Mouse (Mus musculus): Measurements from ENCODE around the gene Il18. TPM values are rescaled to one million over a fixed set of nuclear protein-coding genes. Genes with fewer than 3 reads are reported as not detected.
"Not testable (repeated sequence)": the region's sequence is repeated elsewhere in the genome, so short reads cannot be mapped to it uniquely, and the experiment has no call there.

Il18 gene
- polyA plus RNA-seq, 1 experiment from 2014 or later = 25.7 TPM

DNA sequence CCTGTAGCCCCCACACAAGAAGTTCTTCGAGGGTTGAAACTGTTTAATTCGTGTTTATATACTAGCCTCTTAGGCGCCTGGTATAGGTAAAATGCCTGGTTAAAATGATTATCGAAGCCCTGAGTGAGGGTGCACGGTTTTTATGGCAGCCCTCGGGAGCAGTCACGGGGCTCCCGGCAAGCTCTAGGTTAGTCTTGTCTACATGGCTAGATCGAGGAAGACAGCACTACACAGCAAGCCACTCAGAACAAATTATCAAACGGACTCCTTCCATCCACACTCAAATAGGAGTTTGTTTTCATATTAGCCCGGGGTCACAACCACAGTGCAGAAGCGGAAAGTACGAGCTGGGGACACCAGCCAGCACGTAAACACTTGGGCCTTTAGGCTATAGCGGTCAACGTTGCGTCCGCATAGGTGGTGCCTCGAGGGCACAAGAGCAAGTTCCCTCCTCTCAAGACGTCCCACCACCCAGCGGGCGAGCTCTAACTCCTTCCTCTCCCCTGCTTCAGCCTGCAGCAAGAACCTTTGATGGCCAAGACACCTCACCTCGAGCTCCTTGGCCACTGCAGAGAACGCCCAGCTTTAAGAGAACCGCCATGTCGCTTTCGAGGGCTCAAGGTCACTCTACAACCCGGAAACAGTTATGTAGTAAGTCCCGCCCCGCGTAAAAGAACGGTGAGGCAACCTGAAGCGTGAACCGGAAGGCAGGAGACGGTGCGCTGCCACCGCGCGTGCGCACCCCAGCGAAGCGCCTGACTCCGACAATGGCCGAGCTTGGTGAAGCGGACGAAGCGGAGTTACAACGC, 48.8 kb downstream of the Il18 start, which contains the start of the genes Sdhd and Timm8b:
Gene Sdhd (minus strand): TSS at position 624 of the 809 bp plus-strand sequence.
Gene Timm8b (plus strand): TSS at position 722 of the 809 bp plus-strand sequence.
- DNase-seq (ENCODE audit: low spot score) = peak; percentile 96

DNA sequence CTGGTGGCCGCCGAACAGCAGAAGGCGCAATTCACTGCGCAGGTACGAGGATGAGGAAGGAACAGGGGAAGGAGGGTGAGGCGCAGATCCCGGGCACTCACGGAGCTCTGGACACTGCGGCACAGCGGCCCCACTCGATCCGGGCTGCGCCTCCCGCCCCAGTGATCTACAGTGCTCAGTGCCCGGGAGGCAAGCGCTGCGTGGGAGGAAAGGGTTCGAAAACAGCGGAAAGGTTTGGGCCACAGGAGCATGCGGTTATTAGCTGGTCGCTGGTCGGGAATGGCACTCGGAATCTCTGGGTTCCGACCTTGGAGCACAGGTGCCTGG, 49.3 kb downstream of the Il18 start:
- DNase-seq (ENCODE audit: low spot score) = no peak

DNA sequence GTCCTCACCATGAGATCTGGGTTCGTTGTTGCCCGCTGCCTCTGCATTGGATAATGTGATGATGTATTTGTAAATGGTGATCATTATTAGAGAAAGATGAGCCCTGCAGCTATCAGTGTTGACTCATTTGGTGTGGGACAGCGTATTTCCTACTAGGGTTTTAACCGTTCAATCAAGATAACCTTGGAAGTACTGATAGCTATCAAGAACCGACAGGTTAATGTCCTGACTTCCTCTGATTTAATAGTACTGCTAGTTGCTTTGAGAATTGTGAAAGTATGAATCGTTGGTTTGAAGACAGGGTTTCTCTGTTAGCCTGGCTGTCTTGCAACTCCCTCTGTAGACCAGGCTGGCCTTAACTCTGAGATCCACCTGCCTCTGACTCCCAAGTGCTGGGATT, 49.7 kb downstream of the Il18 start:
- no peak for DNase-seq (ENCODE audit: low spot score)

DNA sequence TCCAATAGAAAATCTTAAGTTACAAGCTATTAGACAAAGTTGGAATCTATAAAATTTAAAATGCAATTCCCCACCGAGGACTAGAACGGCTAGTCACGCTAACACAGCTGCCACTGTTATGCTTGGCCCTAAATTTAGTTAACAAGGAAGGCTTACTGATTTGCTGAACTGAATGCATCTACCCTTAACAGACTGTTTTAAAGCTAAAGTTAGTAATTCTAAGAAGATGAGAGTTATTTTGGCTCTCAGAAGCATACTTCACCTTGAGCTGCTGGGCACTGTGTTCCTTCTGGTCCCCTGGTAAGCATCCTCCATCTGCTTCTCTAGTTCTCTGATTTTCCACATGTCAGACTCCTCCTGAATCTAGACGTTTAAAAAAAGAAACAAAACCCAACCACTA, 57.5 kb downstream of the Il18 start:
- DNase-seq (ENCODE audit: low spot score) = no peak

DNA sequence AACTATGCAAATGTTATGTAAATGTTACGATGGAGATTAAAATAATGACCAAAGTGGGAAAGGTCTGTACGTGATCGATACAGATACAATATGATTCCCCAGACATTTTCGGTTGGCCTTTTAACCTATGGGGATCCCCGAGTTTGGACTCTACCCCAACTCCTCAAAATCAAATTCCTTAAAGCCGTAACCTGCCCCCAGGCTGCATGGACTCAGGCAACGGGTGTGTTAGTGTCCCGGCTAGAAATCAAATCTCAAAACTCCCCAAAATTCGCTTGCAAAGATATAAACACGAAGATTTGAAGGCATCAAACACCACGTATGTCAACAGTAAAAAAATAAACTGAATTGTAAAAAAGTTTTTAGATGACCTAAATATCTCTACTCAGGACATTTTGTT, 61.5 kb downstream of the Il18 start:
- DNase-seq (ENCODE audit: low spot score) = no peak

DNA sequence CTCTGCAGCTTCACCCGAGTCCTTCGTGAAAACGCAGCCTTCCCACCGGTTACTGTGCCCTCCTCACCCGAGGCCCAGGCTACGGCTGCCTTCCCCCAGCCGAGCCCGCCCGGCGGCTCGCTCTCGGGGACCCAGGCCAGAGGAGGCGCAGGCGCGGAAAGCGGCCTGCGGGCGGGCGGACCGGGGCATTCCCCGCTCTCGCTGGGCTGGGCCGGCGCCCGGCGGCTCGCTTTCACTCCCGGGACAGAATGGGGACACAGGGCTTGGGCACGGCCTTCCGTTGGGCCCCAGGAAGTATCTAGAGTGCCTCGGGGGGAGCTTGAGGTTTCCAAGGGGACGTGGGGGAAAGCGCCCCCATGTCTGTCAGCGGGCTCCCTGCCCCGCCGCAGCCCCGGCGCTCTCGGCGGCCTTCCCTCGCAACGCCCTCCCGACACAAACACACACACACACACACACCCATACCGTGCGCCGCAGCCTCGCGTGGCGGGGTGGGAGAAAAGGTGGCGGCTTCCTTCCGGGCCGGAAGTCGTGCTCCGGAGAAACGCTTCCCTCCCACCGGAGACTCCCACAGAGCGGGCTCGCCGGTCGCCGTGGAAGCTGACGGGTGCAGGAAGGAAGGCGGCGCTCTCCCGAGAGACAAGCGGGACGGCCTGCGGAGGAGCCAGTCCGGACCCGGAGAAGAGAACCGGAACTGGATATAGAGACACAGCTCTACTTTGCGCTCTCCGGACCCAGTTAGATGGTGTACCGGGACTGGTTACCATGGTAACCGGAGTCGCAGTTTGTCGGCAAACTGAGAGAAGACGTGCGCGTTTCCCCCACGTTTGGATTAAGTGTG, 62.4 kb downstream of the Il18 start, which contains the start of the genes Pih1d2 and Nkapd1:
Gene Pih1d2 (plus strand): TSS at position 556 of the 838 bp plus-strand sequence.
Gene Nkapd1 (minus strand): TSS at position 699 of the 838 bp plus-strand sequence.
- peak; percentile 91 for DNase-seq (ENCODE audit: low spot score)

DNA sequence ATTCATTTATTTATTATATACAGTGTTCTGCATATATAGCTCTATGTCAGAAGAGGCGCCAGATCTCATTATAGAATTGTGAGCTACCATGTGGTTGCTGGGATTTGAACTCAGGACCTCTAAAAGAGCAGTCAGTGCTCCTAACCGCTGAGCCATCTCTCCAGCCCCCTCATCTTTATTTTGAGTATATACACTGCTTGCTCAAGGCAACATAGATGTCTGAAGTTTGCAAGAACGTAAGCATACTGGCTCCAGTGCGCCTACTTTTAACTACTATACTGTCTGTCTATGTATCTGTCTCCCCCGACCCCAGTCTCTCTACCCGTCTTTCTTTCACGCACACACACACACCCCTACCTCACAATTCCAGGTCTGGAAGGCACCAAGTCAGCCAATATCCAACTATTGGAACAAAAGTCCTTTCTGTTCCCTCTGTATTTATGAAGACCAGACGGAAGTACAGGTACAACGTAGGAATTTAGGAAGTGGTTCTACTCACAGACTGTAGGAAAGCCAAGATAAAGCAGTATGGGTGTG, 63.2 kb downstream of the Il18 start:
- DNase-seq (ENCODE audit: low spot score) = no peak

DNA sequence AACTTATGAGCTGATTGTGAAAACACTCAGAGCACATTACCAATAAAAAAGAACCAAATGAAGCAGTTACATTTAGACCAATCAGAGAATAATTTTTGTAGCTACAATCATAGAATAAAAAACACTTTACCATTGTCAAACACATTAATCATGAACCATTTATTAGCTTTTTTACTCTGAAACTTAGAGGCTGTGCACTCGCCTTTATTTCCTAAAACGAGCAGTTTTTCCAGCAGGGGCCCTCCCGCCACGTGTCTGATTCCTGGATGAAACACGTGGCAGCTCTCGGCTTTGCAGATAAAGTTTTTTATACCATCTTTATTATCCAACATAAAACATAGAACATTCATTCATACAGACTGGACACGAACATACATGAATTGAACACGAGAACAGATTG, 76.3 kb downstream of the Il18 start:
- DNase-seq (ENCODE audit: low spot score) = not testable (repeated sequence)

Other genes starting within 250 kb of the Il18 start
- gene Rpl10-ps3, start 209.9 kb upstream of the Il18 start, polyA plus RNA-seq (2015; fragmentation: Nextera tagmentation; extraction: Ambion mirVana) = 211 and 235 TPM in 2 replicates
- gene Plet1, start 60.3 kb upstream of the Il18 start, polyA plus RNA-seq (2015; fragmentation: Nextera tagmentation; extraction: Ambion mirVana) = 5.0 and 5.3 TPM in 2 replicates
- 141 and 158 TPM in 2 replicates for gene Pts, start 26.1 kb upstream of the Il18 start, polyA plus RNA-seq (2015; fragmentation: Nextera tagmentation; extraction: Ambion mirVana)
- 0.39 and 0.45 TPM in 2 replicates for gene Bco2, start 354 bp downstream of the Il18 start, polyA plus RNA-seq (2015; fragmentation: Nextera tagmentation; extraction: Ambion mirVana)
- not detected in 2 replicates for gene Tex12, start 6.5 kb downstream of the Il18 start, polyA plus RNA-seq (2015; fragmentation: Nextera tagmentation; extraction: Ambion mirVana)
- gene Sdhd, start 49.0 kb downstream of the Il18 start, polyA plus RNA-seq (2015; fragmentation: Nextera tagmentation; extraction: Ambion mirVana) = 303 and 309 TPM in 2 replicates
- gene Timm8b, start 49.1 kb downstream of the Il18 start, polyA plus RNA-seq (2015; fragmentation: Nextera tagmentation; extraction: Ambion mirVana) = 282 and 312 TPM in 2 replicates
- gene Pih1d2, start 62.5 kb downstream of the Il18 start, polyA plus RNA-seq (2015; fragmentation: Nextera tagmentation; extraction: Ambion mirVana) = 2.5 and 3.2 TPM in 2 replicates
- 26.4 and 30.9 TPM in 2 replicates for gene Nkapd1, start 62.6 kb downstream of the Il18 start, polyA plus RNA-seq (2015; fragmentation: Nextera tagmentation; extraction: Ambion mirVana)
- gene Dlat, start 105.0 kb downstream of the Il18 start, polyA plus RNA-seq (2015; fragmentation: Nextera tagmentation; extraction: Ambion mirVana) = 37.4 and 42.7 TPM in 2 replicates
- gene Dixdc1, start 184.7 kb downstream of the Il18 start, polyA plus RNA-seq (2015; fragmentation: Nextera tagmentation; extraction: Ambion mirVana) = 0.91 and 1.0 TPM in 2 replicates
- 6.2 and 6.3 TPM in 2 replicates for gene 2310030G06Rik, start 191.7 kb downstream of the Il18 start, polyA plus RNA-seq (2015; fragmentation: Nextera tagmentation; extraction: Ambion mirVana)
- 17.2 and 17.5 TPM in 2 replicates for gene Cryab, start 196.5 kb downstream of the Il18 start, polyA plus RNA-seq (2015; fragmentation: Nextera tagmentation; extraction: Ambion mirVana)
- 2.0 and 2.7 TPM in 2 replicates for gene Hspb2, start 197.5 kb downstream of the Il18 start, polyA plus RNA-seq (2015; fragmentation: Nextera tagmentation; extraction: Ambion mirVana)
- gene Fdxacb1, start 213.4 kb downstream of the Il18 start, polyA plus RNA-seq (2015; fragmentation: Nextera tagmentation; extraction: Ambion mirVana) = 8.4 and 9.1 TPM in 2 replicates
- 17.2 and 19.1 TPM in 2 replicates for gene Alg9, start 220.2 kb downstream of the Il18 start, polyA plus RNA-seq (2015; fragmentation: Nextera tagmentation; extraction: Ambion mirVana)
- gene 1110032A03Rik, start 220.7 kb downstream of the Il18 start, polyA plus RNA-seq (2015; fragmentation: Nextera tagmentation; extraction: Ambion mirVana) = 33.2 and 39.6 TPM in 2 replicates